Mouse (Mus musculus) kidney, embryonic 15.5 days (tissue): ENCODE measurements around the gene Ralgds. TPM values are rescaled to one million over a fixed set of nuclear protein-coding genes. Genes with fewer than 3 reads are reported as not detected.

Experiments used
- ATAC-seq: fragments of 200-750 bp; cut with Nextera tagmentation; replicated peaks from 2 replicates; pipeline ENCODE4 v1.8.0; 2017; ENCODE audit warnings: moderate TSS enrichment; ENCODE audit not compliant: low FRiP score
- H3K27ac ChIP-seq: fragments of 300-500 bp; sonication (generic); 2 replicates; pipeline ENCODE4 v1.5.1; 2015; ENCODE audit warnings: mild to moderate bottlenecking, inconsistent platforms
- H3K27me3 ChIP-seq: fragments of 300-500 bp; sonication (generic); 2 replicates; pipeline ENCODE4 v1.6.1; 2015; ENCODE audit warnings: inconsistent platforms
- H3K36me3 ChIP-seq: fragments of 300-500 bp; sonication (generic); 2 replicates; pipeline ENCODE4 v1.6.1; 2015; ENCODE audit warnings: inconsistent platforms
- H3K4me1 ChIP-seq: fragments of 300-500 bp; sonication (generic); 2 replicates; pipeline ENCODE4 v1.6.1; 2015; ENCODE audit warnings: inconsistent platforms
- H3K4me2 ChIP-seq: fragments of 300-500 bp; sonication (generic); 2 replicates; pipeline ENCODE4 v1.6.1; 2015; ENCODE audit warnings: moderate library complexity, mild to moderate bottlenecking, inconsistent platforms
- H3K4me3 ChIP-seq: fragments of 300-500 bp; sonication (generic); replicated peaks from 2 replicates; pipeline ENCODE4 v1.5.1; 2015; ENCODE audit warnings: mild to moderate bottlenecking, inconsistent platforms
- H3K9ac ChIP-seq: fragments of 300-500 bp; sonication (generic); 2 replicates; pipeline ENCODE4 v1.6.1; 2015; ENCODE audit warnings: mild to moderate bottlenecking, inconsistent platforms
- H3K9me3 ChIP-seq: fragments of 300-500 bp; sonication (generic); replicated peaks from 2 replicates; pipeline ENCODE4 v1.6.1; 2016; ENCODE audit warnings: inconsistent platforms
- WGBS: fragments of 180-500 bp; shearing (Covaris S2); methylation state at CpG from one replicate; pipeline ENCODE4 v1.1.7; 2015; ENCODE audit warnings: mixed read lengths; 5-methylcytosine and 5-hydroxymethylcytosine counted together
- polyA plus RNA-seq: library from polyadenylated mRNA; unstranded; fragments of >200 nt; fragmentation: Nextera tagmentation; extraction: Ambion mirVana; gene quantifications from 2 replicates; pipeline ENCODE4 v1.2.1, GENCODE M21; 2015

The Ralgds gene
- polyA plus RNA-seq, 1 experiment from 2014 or later, result 30.5 TPM

- H3K36me3 ChIP-seq, result no peaks in the 10 kb centered on the region
- no peak for ATAC-seq
- WGBS, result 68% methylated on average over 6 of the region's 6 CpGs
- H3K4me1 ChIP-seq, result peaks cover 25% of the 10 kb centered on the region
- H3K4me2 ChIP-seq, result no peak overlapping the region
- no peaks in the 10 kb centered on the region; the same call in 1 of the 2 replicates for H3K27me3 ChIP-seq
- H3K9me3 ChIP-seq, result no peaks in the 10 kb centered on the region
- H3K27ac ChIP-seq, result no peak overlapping the region
- no peak overlapping the region for H3K9ac ChIP-seq
- no peak overlapping the region for H3K4me3 ChIP-seq
Measured at GRCm38 (mm10) chr2:28599569-28599900, 86.6 kb downstream of the Ralgds start.

GRCm38 (mm10) chr2:28601720-28602590, 89.0 kb downstream of the Ralgds start:
- H3K4me2 ChIP-seq, result no peak overlapping the region
- no peaks in the 10 kb centered on the region for H3K36me3 ChIP-seq
- H3K9me3 ChIP-seq, result no peaks in the 10 kb centered on the region
- no peak overlapping the region for H3K9ac ChIP-seq
- no peaks in the 10 kb centered on the region for H3K27me3 ChIP-seq
- 54% methylated on average over 12 of the region's 12 CpGs for WGBS
- H3K27ac ChIP-seq, result peak overlapping the region; percentile 32; the same call in 1 of the 2 replicates
- peak; percentile 47 for ATAC-seq
- peaks cover 34% of the 10 kb centered on the region for H3K4me1 ChIP-seq
- no peak overlapping the region for H3K4me3 ChIP-seq

Other genes starting within 250 kb of the Ralgds start
- 5.4 and 6.0 TPM in 2 replicates for gene Ppp1r26, start 66.3 kb upstream of the Ralgds start, polyA plus RNA-seq
- 0.52 TPM in 1 of 2 replicates, not detected in the other for gene 1700007K13Rik, start 46.8 kb upstream of the Ralgds start, polyA plus RNA-seq
- 62.0 and 64.0 TPM in 2 replicates for gene Mrps2, start 45.1 kb upstream of the Ralgds start, polyA plus RNA-seq
- gene Gbgt1, start 16.2 kb upstream of the Ralgds start, polyA plus RNA-seq, result 5.8 and 6.5 TPM in 2 replicates
- gene Gm10134, start 7.0 kb upstream of the Ralgds start, polyA plus RNA-seq, result 10.6 and 12.6 TPM in 2 replicates
- 0.34 TPM in 1 of 2 replicates, not detected in the other for gene Cel, start 50.3 kb downstream of the Ralgds start, polyA plus RNA-seq
- gene Gtf3c5, start 70.6 kb downstream of the Ralgds start, polyA plus RNA-seq, result 44.3 and 48.8 TPM in 2 replicates
- 0.69 and 1.1 TPM in 2 replicates for gene Gfi1b, start 108.9 kb downstream of the Ralgds start, polyA plus RNA-seq
- gene Tsc1, start 128.1 kb downstream of the Ralgds start, polyA plus RNA-seq, result 18.4 and 22.9 TPM in 2 replicates
- gene Spaca9, start 186.6 kb downstream of the Ralgds start, polyA plus RNA-seq, result 2.7 and 3.0 TPM in 2 replicates
- gene Ak8, start 187.0 kb downstream of the Ralgds start, polyA plus RNA-seq, result 0.99 and 1.0 TPM in 2 replicates